Mouse (Mus musculus) midbrain, embryonic 11.5 days (tissue): ENCODE results near the gene Prune1. TPM values are rescaled to one million over a fixed set of nuclear protein-coding genes. Genes with fewer than 3 reads are reported as not detected.
"Not testable (repeated sequence)": the region's sequence is repeated elsewhere in the genome, so short reads cannot be mapped to it uniquely, and the experiment has no call there.

ENCODE experiments used
- ATAC-seq: fragments of 200-750 bp; cut with Nextera tagmentation; 2 replicates; pipeline ENCODE4 v1.8.0; 2017; ENCODE audit warnings: moderate TSS enrichment, moderate library complexity; ENCODE audit not compliant: low FRiP score
- DNase-seq: peaks from one replicate; pipeline ENCODE4 v3.0.0; 2015; ENCODE audit warnings: low spot score; ENCODE audit errors: missing footprints
- H3K27ac ChIP-seq: fragments of 300-500 bp; sonication (generic); 2 replicates; pipeline ENCODE4 v1.5.1; 2014; ENCODE audit warnings: low read depth, low read length
- H3K27me3 ChIP-seq: fragments of 300-500 bp; sonication (generic); 2 replicates; pipeline ENCODE4 v1.6.1; 2014; ENCODE audit warnings: mild to moderate bottlenecking, low read length, moderate library complexity, mixed read lengths; ENCODE audit not compliant: control insufficient read depth, insufficient read depth
- H3K36me3 ChIP-seq: fragments of 300-500 bp; sonication (generic); 2 replicates; pipeline ENCODE4 v1.6.1; 2014; ENCODE audit warnings: mild to moderate bottlenecking, low read length, moderate library complexity, mixed read lengths; ENCODE audit not compliant: control insufficient read depth, insufficient read depth
- H3K4me1 ChIP-seq: fragments of 300-500 bp; sonication (generic); 2 replicates; pipeline ENCODE4 v1.6.1; 2014; ENCODE audit warnings: low read length; ENCODE audit not compliant: control insufficient read depth, insufficient read depth
- H3K4me2 ChIP-seq: fragments of 300-500 bp; sonication (generic); 2 replicates; pipeline ENCODE4 v1.6.1; 2014; ENCODE audit warnings: mild to moderate bottlenecking, moderate library complexity
- H3K4me3 ChIP-seq: fragments of 300-500 bp; sonication (generic); 2 replicates; pipeline ENCODE4 v1.5.1; 2014; ENCODE audit warnings: low read depth, low read length
- H3K9ac ChIP-seq: fragments of 300-500 bp; sonication (generic); 2 replicates; pipeline ENCODE4 v1.6.1; 2014; ENCODE audit warnings: low read length
- H3K9me3 ChIP-seq: fragments of 300-500 bp; sonication (generic); 2 replicates; pipeline ENCODE4 v1.6.1; 2016; ENCODE audit warnings: low read length; ENCODE audit not compliant: control insufficient read depth
- WGBS: fragments of 180-500 bp; shearing (Covaris S2); extraction: QIAGEN DNeasy Blood & Tissue Kit; methylation state at CpG from one replicate; pipeline ENCODE4 v1.1.7; 2014; 5-methylcytosine and 5-hydroxymethylcytosine counted together
- polyA plus RNA-seq: library from polyadenylated mRNA; unstranded; fragments of >200 nt; fragmentation: Nextera tagmentation; extraction: Ambion mirVana; gene quantifications from 2 replicates; pipeline ENCODE4 v1.2.1, GENCODE M21; 2014

Gene Prune1
- polyA plus RNA-seq, 1 experiment from 2014 or later = 29.7 TPM

GRCm38 (mm10) chr3:95217255-95218134, 64.4 kb downstream of the Prune1 start, which contains the start of gene Gabpb2:
Gene Gabpb2, minus strand, starts transcription at chr3:95217916.
- DNase-seq (peak; percentile 99), ATAC-seq (peak; percentile 94)
- H3K4me1 ChIP-seq = peaks cover 7% of the 10 kb centered on the region
- H3K36me3 ChIP-seq = peaks cover 10% of the 10 kb centered on the region
- no peaks in the 10 kb centered on the region for H3K9me3 ChIP-seq
- WGBS = under 1% methylated on average over 56 of the region's 56 CpGs
- peak within 1 kb of the TSS; percentile 96 for H3K27ac ChIP-seq
- H3K27me3 ChIP-seq = no peaks in the 10 kb centered on the region
- peak within 1 kb of the TSS; percentile 82 for H3K4me3 ChIP-seq
- H3K9ac ChIP-seq = peak within 1 kb of the TSS; percentile 97
- H3K4me2 ChIP-seq = peak within 1 kb of the TSS; percentile 60

GRCm38 (mm10) chr3:95216655-95217254, 65.1 kb downstream of the Prune1 start:
- H3K36me3 ChIP-seq = peaks cover 10% of the 10 kb centered on the region
- no peaks in the 10 kb centered on the region for H3K27me3 ChIP-seq
- peak overlapping the region; percentile 97 for H3K9ac ChIP-seq
- H3K4me2 ChIP-seq = peak overlapping the region; percentile 60
- 23% methylated on average over 4 of the region's 4 CpGs for WGBS
- no peaks in the 10 kb centered on the region for H3K9me3 ChIP-seq
- ATAC-seq (no peak; the same call in 1 of the 2 replicates), DNase-seq (peak; percentile 82)
- H3K4me1 ChIP-seq = peaks cover 7% of the 10 kb centered on the region
- peak overlapping the region; percentile 82 for H3K4me3 ChIP-seq
- H3K27ac ChIP-seq = peak overlapping the region; percentile 96; the same call in 1 of the 2 replicates

GRCm38 (mm10) chr3:95213609-95213975, 68.3 kb downstream of the Prune1 start:
- Histone ChIP-seq H3K4me2 (no peak overlapping the region), H3K9ac (no peak overlapping the region), H3K27ac (no peak overlapping the region), H3K27me3 (no peaks in the 10 kb centered on the region), H3K9me3 (no peaks in the 10 kb centered on the region), H3K4me1 (peaks cover 7% of the 10 kb centered on the region), H3K4me3 (no peak overlapping the region), H3K36me3 (no peaks in the 10 kb centered on the region)
- ATAC-seq (no peak), DNase-seq (peak; percentile 54)
- WGBS = 93% methylated on average over 1 of the region's 1 CpGs

GRCm38 (mm10) chr3:95212889-95213608, 68.8 kb downstream of the Prune1 start:
- not testable (repeated sequence) for H3K27me3 ChIP-seq, H3K4me3 ChIP-seq, H3K4me2 ChIP-seq, H3K27ac ChIP-seq, H3K9me3 ChIP-seq, H3K9ac ChIP-seq, H3K4me1 ChIP-seq, H3K36me3 ChIP-seq, ATAC-seq
- WGBS = 92% methylated on average over 7 of the region's 10 CpGs
- DNase-seq = peak; percentile 64

- WGBS = 63% methylated on average over 2 of the region's 2 CpGs
- no peak for ATAC-seq
- Histone ChIP-seq H3K4me2 (no peak overlapping the region), H3K27me3 (no peaks in the 10 kb centered on the region), H3K4me1 (no peaks in the 10 kb centered on the region), H3K9ac (no peak overlapping the region), H3K27ac (no peak overlapping the region), H3K36me3 (0 out of 2 replicates have a peak, but pooled peaks cover 4% of the 10 kb centered on the region), H3K4me3 (no peak overlapping the region), H3K9me3 (no peaks in the 10 kb centered on the region)
- DNase-seq = no peak
These were observed 71.3 kb downstream of the Prune1 start for GRCm38 (mm10) chr3:95210585-95210984.

GRCm38 (mm10) chr3:95208286-95208685, 73.6 kb downstream of the Prune1 start:
- no peak overlapping the region for H3K4me2 ChIP-seq
- H3K4me3 ChIP-seq = no peak overlapping the region
- H3K9me3 ChIP-seq = no peaks in the 10 kb centered on the region
- H3K4me1 ChIP-seq = no peaks in the 10 kb centered on the region
- H3K27ac ChIP-seq = no peak overlapping the region
- H3K36me3 ChIP-seq = peaks cover 11% of the 10 kb centered on the region; the same call in 1 of the 2 replicates
- H3K9ac ChIP-seq = no peak overlapping the region
- DNase-seq = no peak
- H3K27me3 ChIP-seq = no peaks in the 10 kb centered on the region
- ATAC-seq = no peak
- 88% methylated on average over 4 of the region's 4 CpGs for WGBS

GRCm38 (mm10) chr3:95203880-95204279, 78.0 kb downstream of the Prune1 start:
- H3K9ac ChIP-seq = no peak overlapping the region
- no peaks in the 10 kb centered on the region for H3K9me3 ChIP-seq
- DNase-seq (peak; percentile 68), ATAC-seq (no peak)
- H3K27me3 ChIP-seq = no peaks in the 10 kb centered on the region
- H3K4me1 ChIP-seq = no peaks in the 10 kb centered on the region
- H3K36me3 ChIP-seq = peaks cover 24% of the 10 kb centered on the region
- 92% methylated on average over 6 of the region's 6 CpGs for WGBS
- no peak overlapping the region for H3K4me3 ChIP-seq
- no peak overlapping the region for H3K4me2 ChIP-seq
- H3K27ac ChIP-seq = no peak overlapping the region
